Mouse (Mus musculus): ENCODE data around the gene Pbld2. TPM values are rescaled to one million over a fixed set of nuclear protein-coding genes. Genes with fewer than 3 reads are reported as not detected.

The Pbld2 gene
- polyA plus RNA-seq, 1 experiment from 2014 or later, result 4.0 TPM

GRCm38 (mm10) chr10:63065561-63065960 is 41.4 kb downstream of the Pbld2 start:
- ATAC-seq (replicated peaks; ENCODE audit: low FRiP score), result no peak
- Histone ChIP-seq H3K36me3 (no peaks in the 10 kb centered on the region), H3K4me2 (no peak overlapping the region), H3K27me3 (no peaks in the 10 kb centered on the region), H3K9me3 (replicated peaks) (no peaks in the 10 kb centered on the region), H3K9ac (no peak overlapping the region), H3K27ac (no peak overlapping the region), H3K4me3 (replicated peaks) (no peak overlapping the region), H3K4me1 (peaks cover 6% of the 10 kb centered on the region)
- WGBS, result 61% methylated on average over 8 of the region's 8 CpGs

- ATAC-seq (replicated peaks; ENCODE audit: low FRiP score), result peak; percentile 73
- H3K27ac ChIP-seq, result no peak overlapping the region
- no peaks in the 10 kb centered on the region for H3K27me3 ChIP-seq
- H3K36me3 ChIP-seq, result no peaks in the 10 kb centered on the region
- no peak overlapping the region for H3K9ac ChIP-seq
- no peak overlapping the region for H3K4me3 ChIP-seq (replicated peaks)
- H3K9me3 ChIP-seq (replicated peaks), result no peaks in the 10 kb centered on the region
- whole genome bisulfite sequencing, result 8% methylated on average over 5 of the region's 5 CpGs
- peaks cover 3% of the 10 kb centered on the region; the same call in 1 of the 2 replicates for H3K4me1 ChIP-seq
- no peak overlapping the region for H3K4me2 ChIP-seq
Observed at GRCm38 (mm10) chr10:63065988-63066387, 41.9 kb downstream of the Pbld2 start.

GRCm38 (mm10) chr10:63086304-63086703 is 62.2 kb downstream of the Pbld2 start:
- peaks cover 8% of the 10 kb centered on the region for H3K27me3 ChIP-seq
- WGBS, result 72% methylated on average over 10 of the region's 10 CpGs
- no peaks in the 10 kb centered on the region for H3K9me3 ChIP-seq (replicated peaks)
- no peak overlapping the region for H3K4me3 ChIP-seq (replicated peaks)
- peaks cover 14% of the 10 kb centered on the region for H3K4me1 ChIP-seq
- no peak for ATAC-seq (replicated peaks; ENCODE audit: low FRiP score)
- H3K4me2 ChIP-seq, result no peak overlapping the region
- H3K27ac ChIP-seq, result no peak overlapping the region
- no peaks in the 10 kb centered on the region for H3K36me3 ChIP-seq
- no peak overlapping the region for H3K9ac ChIP-seq

- H3K9ac ChIP-seq, result peak overlapping the region; percentile 29; the same call in 1 of the 2 replicates
- 39% methylated on average over 8 of the region's 8 CpGs for WGBS
Observed at GRCm38 (mm10) chr10:63089103-63089757, 65.1 kb downstream of the Pbld2 start.

GRCm38 (mm10) chr10:63089758-63090571 is 65.8 kb downstream of the Pbld2 start:
- 4% methylated on average over 26 of the region's 26 CpGs for WGBS
- no peak for ATAC-seq (replicated peaks; ENCODE audit: low FRiP score)

More at GRCm38 (mm10) chr10:63089103-63089757, 65.1 kb downstream of the Pbld2 start:
- H3K9me3 ChIP-seq (replicated peaks), result no peaks in the 10 kb centered on the region
- H3K4me3 ChIP-seq (replicated peaks), result peak overlapping the region; percentile 38
- no peak for ATAC-seq (replicated peaks; ENCODE audit: low FRiP score)
- peak overlapping the region; percentile 75 for H3K4me2 ChIP-seq
- H3K36me3 ChIP-seq, result no peaks in the 10 kb centered on the region
- no peak overlapping the region for H3K27ac ChIP-seq
- peaks cover 14% of the 10 kb centered on the region for H3K4me1 ChIP-seq
- H3K27me3 ChIP-seq, result peaks cover 10% of the 10 kb centered on the region

GRCm38 (mm10) chr10:63091915-63092314 is 67.8 kb downstream of the Pbld2 start:
- Histone ChIP-seq H3K4me3 (replicated peaks) (no peak overlapping the region), H3K9me3 (replicated peaks) (no peaks in the 10 kb centered on the region), H3K27ac (no peak overlapping the region), H3K36me3 (no peaks in the 10 kb centered on the region), H3K9ac (no peak overlapping the region), H3K27me3 (peaks cover 11% of the 10 kb centered on the region), H3K4me1 (peaks cover 14% of the 10 kb centered on the region), H3K4me2 (no peak overlapping the region)
- WGBS, result 62% methylated on average over 7 of the region's 7 CpGs
- ATAC-seq (replicated peaks; ENCODE audit: low FRiP score), result no peak

More at GRCm38 (mm10) chr10:63089758-63090571, 65.8 kb downstream of the Pbld2 start:
- peak overlapping the region; percentile 29; the same call in 1 of the 2 replicates for H3K9ac ChIP-seq
- H3K4me1 ChIP-seq, result peaks cover 14% of the 10 kb centered on the region
- H3K27me3 ChIP-seq, result peaks cover 10% of the 10 kb centered on the region
- no peaks in the 10 kb centered on the region for H3K36me3 ChIP-seq
- H3K9me3 ChIP-seq (replicated peaks), result no peaks in the 10 kb centered on the region
- H3K27ac ChIP-seq, result no peak overlapping the region
- H3K4me3 ChIP-seq (replicated peaks), result peak overlapping the region; percentile 38
- H3K4me2 ChIP-seq, result peak overlapping the region; percentile 75

GRCm38 (mm10) chr10:63092616-63093550 is 68.8 kb downstream of the Pbld2 start:
- 70% methylated on average over 10 of the region's 10 CpGs for WGBS
- Histone ChIP-seq H3K27me3 (peaks cover 21% of the 10 kb centered on the region), H3K27ac (no peak overlapping the region), H3K9me3 (replicated peaks) (no peaks in the 10 kb centered on the region), H3K4me1 (peaks cover 14% of the 10 kb centered on the region), H3K4me2 (no peak overlapping the region), H3K9ac (no peak overlapping the region), H3K36me3 (no peaks in the 10 kb centered on the region), H3K4me3 (replicated peaks) (no peak overlapping the region)
- ATAC-seq (replicated peaks; ENCODE audit: low FRiP score), result no peak

- peaks cover 50% of the 10 kb centered on the region for H3K27me3 ChIP-seq
- H3K9me3 ChIP-seq (replicated peaks), result no peaks in the 10 kb centered on the region
- H3K4me3 ChIP-seq (replicated peaks), result no peak overlapping the region
- peaks cover 11% of the 10 kb centered on the region; the same call in 1 of the 2 replicates for H3K4me1 ChIP-seq
- H3K4me2 ChIP-seq, result no peak overlapping the region
- 61% methylated on average over 2 of the region's 2 CpGs for WGBS
- H3K27ac ChIP-seq, result no peak overlapping the region
- no peak for ATAC-seq (replicated peaks; ENCODE audit: low FRiP score)
- H3K9ac ChIP-seq, result no peak overlapping the region
- H3K36me3 ChIP-seq, result no peaks in the 10 kb centered on the region
Observed at GRCm38 (mm10) chr10:63096757-63097156, 72.6 kb downstream of the Pbld2 start.

GRCm38 (mm10) chr10:63098191-63098590 is 74.1 kb downstream of the Pbld2 start:
- Histone ChIP-seq H3K27me3 (peaks cover 52% of the 10 kb centered on the region), H3K9ac (no peak overlapping the region)
- WGBS, result 64% methylated on average over 12 of the region's 12 CpGs

GRCm38 (mm10) chr10:63099521-63099920 is 75.4 kb downstream of the Pbld2 start, which contains the start of gene Atoh7:
TSS of gene Atoh7 (plus strand) at chr10:63099651.
- Histone ChIP-seq H3K36me3 (no peaks in the 10 kb centered on the region), H3K9me3 (replicated peaks) (no peaks in the 10 kb centered on the region; the same call in 1 of the 2 replicates), H3K4me1 (peaks cover 11% of the 10 kb centered on the region; the same call in 1 of the 2 replicates), H3K9ac (peak within 1 kb of the TSS; percentile 46), H3K27me3 (peaks cover 51% of the 10 kb centered on the region), H3K27ac (no peak within 1 kb of the TSS), H3K4me3 (replicated peaks) (peak within 1 kb of the TSS; percentile 51), H3K4me2 (peak within 1 kb of the TSS; percentile 92)
- 5% methylated on average over 16 of the region's 16 CpGs for WGBS
- no peak for ATAC-seq (replicated peaks; ENCODE audit: low FRiP score)

More at GRCm38 (mm10) chr10:63098191-63098590, 74.1 kb downstream of the Pbld2 start:
- no peaks in the 10 kb centered on the region for H3K9me3 ChIP-seq (replicated peaks)
- H3K27ac ChIP-seq, result no peak overlapping the region
- H3K4me1 ChIP-seq, result peaks cover 11% of the 10 kb centered on the region; the same call in 1 of the 2 replicates
- no peak overlapping the region for H3K4me3 ChIP-seq (replicated peaks)
- no peaks in the 10 kb centered on the region for H3K36me3 ChIP-seq
- ATAC-seq (replicated peaks; ENCODE audit: low FRiP score), result no peak
- H3K4me2 ChIP-seq, result no peak overlapping the region

GRCm38 (mm10) chr10:63099941-63100562 is 75.9 kb downstream of the Pbld2 start:
- ATAC-seq (replicated peaks; ENCODE audit: low FRiP score), result peak; percentile 85
- WGBS, result under 1% methylated on average over 62 of the region's 62 CpGs
- Histone ChIP-seq H3K27ac (no peak overlapping the region), H3K4me3 (replicated peaks) (peak overlapping the region; percentile 51), H3K4me2 (peak overlapping the region; percentile 92), H3K9ac (peak overlapping the region; percentile 46), H3K9me3 (replicated peaks) (no peaks in the 10 kb centered on the region; the same call in 1 of the 2 replicates), H3K36me3 (no peaks in the 10 kb centered on the region), H3K27me3 (peaks cover 51% of the 10 kb centered on the region), H3K4me1 (peaks cover 11% of the 10 kb centered on the region; the same call in 1 of the 2 replicates)

Measured in kidney, embryonic 15.5 days (tissue).